Mouse (Mus musculus) mouse embryonic stem cell (cell line): ENCODE results near the gene Cuedc2.

Experiments used
- in situ Hi-C, 2 experiments: fragments of 300-500 bp; cut with MboI; formaldehyde crosslinking; loops; 1 replicate in 1 of 2; 3 replicates in 1 of 2; pipeline ENCODE4 v1.14.3; 2019 to 2020; ENCODE audit warnings: low sequenced_read_pairs in 2 of 2, low pct_unique_long_range_greater_than_20kb in 1 of 2, mixed read lengths in 1 of 2; ENCODE audit not compliant: unreplicated experiment in 1 of 2

Cuedc2 gene

DNA sequence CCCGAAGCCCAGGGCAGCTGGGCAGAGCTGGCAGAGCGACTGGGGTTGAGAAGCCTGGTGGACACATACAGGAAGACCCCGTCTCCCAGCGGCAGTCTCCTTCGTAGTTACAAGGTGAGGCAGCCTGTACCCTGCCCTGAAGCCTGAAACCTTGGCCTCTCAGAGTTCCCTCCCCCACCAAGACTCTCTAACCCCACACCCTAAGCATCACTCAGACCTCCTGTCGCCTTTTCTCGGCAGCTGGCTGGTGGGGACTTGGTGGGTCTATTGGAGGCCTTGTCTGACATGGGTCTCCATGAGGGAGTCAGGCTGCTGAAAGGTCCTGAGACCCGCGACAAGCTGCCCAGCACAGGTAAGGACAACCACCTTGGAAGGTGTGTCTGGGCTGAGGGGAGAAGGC is 27.2 kb downstream of the Cuedc2 start:
- in situ Hi-C loops, result no loop called here

DNA sequence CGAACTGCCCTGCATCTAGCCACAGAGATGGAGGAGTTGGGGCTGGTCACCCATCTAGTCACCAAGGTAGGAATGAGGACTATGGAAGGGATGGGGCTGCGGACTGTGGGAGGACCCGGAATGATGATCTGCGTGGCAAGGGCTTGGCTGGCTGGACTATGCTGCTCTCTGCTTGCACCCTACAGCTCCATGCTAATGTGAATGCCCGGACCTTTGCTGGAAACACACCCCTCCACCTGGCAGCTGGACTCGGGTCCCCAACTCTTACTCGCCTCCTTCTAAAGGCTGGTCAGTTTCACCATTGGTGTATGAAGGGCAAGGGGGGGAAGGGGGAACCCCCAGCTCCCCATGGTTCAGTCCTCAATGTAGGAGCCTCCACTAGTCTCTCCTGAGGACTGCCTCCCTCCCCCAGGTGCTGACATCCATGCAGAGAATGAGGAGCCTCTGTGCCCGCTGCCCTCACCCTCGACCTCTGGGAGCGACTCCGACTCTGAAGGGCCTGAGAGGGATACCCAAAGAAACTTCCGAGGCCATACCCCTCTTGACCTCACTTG is 28.1 kb downstream of the Cuedc2 start:
- in situ Hi-C loops, result no loop called here

DNA sequence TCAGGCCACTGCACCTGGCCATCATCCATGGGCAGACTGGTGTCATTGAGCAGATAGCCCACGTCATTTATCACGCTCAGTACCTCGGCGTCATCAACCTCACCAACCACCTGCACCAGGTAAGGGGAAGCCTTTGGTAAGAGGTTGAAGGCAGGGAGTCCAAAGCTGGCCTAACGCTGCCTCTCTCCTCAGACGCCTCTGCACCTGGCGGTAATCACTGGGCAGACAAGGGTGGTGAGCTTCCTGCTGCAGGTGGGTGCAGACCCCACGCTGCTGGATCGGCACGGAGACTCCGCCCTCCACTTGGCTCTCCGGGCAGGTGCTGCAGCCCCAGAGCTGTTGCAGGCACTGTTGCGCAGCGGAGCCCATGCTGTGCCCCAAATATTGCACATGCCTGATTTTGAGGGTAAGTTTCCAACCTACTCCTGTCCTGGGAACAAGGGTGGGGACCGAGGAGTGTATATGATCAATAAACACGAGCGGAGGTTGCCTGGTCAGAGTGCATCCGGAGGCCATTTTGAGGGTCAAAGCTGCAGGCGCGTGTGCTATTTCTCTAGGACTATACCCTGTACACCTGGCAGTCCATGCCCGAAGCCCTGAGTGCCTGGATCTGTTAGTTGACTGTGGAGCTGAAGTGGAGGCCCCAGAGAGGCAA is 28.7 kb downstream of the Cuedc2 start:
- in situ Hi-C loops, result loop anchor here in 1 of 2 experiments (10.0 kb wide), 1 partner anchor 175 kb away; the partner anchor contains the start of gene Elovl3

DNA sequence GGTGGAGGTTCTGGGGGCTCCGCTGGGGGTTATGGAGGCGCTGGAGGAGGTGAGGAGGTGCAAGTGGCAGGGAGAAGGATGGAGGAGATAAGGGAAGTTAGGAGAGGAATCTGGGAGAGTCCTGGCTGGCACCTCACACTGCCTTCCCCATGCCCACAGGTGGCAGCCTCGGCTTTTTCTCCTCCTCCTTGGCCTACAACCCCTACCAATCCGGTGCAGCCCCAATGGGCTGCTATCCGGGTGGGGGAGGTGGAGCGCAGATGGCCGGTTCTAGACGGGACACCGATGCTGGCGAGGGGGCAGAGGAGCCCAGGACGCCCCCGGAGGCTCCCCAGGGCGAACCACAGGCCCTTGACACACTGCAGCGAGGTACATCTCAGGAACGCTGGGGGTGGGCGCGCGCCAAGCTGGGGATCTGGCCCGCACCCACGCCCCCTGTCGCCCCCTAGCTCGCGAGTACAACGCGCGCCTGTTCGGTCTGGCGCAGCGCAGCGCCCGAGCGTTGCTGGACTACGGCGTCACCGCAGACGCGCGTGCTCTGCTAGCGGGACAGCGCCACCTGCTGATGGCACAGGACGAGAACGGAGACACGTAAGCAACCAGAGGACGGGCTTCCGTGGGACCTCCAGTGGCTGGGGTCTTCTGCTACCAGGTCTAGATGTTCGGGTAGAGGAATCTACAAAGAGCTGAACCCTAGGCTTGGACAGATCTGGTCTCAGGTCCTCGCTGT is 29.6 kb downstream of the Cuedc2 start:
- in situ Hi-C loops, result loop anchor here in 1 of 2 experiments (10.0 kb wide), 1 partner anchor 174 kb away; the partner anchor contains the start of gene Elovl3

DNA sequence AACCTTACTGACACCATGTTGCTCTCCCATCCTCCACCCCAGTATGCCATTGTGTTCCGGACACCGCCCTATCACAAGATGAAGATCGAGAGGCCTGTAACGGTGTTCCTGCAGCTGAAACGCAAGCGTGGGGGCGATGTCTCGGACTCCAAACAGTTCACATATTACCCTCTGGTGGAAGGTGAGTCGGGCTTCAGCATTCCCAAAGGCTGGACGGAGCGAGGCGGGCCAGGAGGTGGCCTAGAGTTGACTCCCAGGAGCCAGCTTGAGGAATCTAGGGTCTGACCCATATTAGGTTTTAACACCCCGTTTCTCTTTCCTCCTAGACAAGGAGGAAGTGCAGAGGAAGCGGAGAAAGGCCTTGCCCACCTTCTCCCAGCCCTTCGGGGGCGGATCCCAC is 30.2 kb downstream of the Cuedc2 start:
- in situ Hi-C loops, result loop anchor here in 1 of 2 experiments (10.0 kb wide), 1 partner anchor 174 kb away; the partner anchor contains the start of gene Elovl3

DNA sequence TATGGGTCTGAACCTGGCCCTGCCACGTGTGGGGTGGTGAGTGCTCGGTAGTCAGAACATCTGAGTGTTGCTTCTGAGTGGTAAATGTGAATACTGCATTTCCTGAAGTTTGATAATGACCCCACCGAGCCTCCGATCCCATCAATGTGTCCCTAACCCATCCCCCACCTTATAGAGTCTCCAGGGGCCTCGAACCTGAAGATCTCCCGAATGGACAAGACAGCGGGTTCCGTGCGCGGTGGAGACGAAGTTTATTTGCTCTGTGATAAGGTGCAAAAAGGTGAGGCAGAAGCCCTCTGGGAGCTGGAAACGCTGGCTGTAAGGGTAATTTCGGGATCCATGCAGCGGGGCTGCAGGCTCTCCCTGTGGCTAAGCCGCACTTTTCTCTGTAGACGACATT is 30.7 kb downstream of the Cuedc2 start:
- in situ Hi-C loops, result loop anchor here in 1 of 2 experiments (10.0 kb wide), 1 partner anchor 173 kb away; the partner anchor contains the start of gene Elovl3

DNA sequence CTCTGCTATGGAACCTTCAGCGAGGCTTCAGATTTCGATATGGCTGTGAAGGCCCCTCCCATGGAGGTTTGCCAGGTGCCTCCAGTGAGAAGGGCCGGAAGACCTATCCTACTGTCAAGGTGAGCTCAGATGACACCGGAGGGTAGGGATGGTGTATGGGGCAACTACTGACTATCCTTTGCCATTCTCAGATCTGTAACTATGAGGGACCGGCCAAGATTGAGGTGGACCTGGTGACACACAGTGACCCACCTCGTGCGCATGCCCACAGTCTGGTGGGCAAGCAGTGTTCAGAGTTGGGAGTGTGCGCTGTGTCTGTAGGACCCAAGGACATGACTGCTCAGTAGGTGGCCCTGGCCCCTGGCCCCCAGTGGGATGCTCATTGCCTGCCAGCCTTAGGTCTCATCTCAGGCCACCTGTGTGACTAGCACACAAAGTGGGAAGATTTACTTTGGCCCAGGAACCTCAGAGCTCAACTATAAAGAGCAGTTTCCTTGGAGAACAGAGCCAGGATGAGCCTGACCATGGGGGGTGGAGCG is 31.7 kb downstream of the Cuedc2 start:
- in situ Hi-C loops, result loop anchor here in 1 of 2 experiments (10.0 kb wide), 1 partner anchor 172 kb away; the partner anchor contains the start of gene Elovl3

DNA sequence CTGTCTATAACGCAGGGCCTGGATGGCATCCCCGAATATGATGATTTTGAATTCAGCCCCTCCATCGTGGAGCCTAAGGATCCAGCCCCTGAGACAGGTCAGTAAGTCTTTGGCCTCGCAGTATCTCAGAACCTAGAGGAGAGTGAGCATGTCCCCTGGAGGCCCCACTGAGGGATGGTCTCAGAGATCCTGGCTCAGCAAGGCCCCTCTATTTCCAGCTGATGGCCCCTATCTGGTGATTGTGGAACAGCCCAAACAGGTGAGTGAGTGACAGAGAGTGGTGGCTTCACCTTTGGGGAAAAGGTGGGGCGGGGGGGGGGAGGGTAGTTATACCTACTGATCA is 32.3 kb downstream of the Cuedc2 start:
- in situ Hi-C loops, result loop anchor here in 1 of 2 experiments (10.0 kb wide), 1 partner anchor 171 kb away; the partner anchor contains the start of gene Elovl3

DNA sequence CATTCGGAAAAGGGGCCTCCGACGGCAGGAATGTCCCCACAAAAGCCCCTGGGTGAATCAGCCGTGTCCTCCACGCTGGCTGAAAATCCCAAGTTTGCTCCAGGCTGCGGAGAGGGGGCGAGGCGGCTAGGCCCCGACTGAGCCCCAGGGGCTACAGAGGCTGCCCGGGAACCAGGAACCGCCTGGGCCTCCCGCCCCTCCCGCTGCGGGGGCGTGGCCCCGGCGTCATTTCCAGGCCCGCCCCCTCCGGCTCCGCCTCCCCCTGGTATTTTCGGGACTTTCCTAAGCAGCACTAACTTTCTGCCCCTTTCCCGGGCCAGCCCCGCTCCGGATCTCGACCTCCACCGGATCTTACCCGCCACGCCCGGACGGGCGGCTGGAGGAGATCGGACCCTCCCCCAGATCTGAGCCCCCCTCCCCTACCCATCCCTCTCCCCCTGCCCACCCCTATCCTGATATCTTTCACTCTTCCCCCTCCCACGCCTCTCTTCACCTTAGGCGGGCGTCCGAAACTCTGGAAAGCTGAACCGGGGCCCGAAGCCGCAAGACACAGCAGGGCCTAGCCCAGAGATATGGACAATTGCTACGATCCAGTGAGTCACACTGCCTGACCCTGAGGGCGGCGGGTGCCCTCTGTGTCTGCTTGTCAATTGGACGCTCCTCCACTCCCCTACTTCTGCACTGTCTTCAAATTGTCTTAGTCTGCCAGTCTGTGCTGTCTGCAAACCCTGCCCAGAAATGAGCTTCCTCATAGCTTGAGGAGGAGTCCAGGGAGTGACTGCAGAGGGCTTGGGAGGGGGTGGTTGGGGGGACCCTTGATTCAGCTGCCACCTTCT is 32.9 kb downstream of the Cuedc2 start:
- in situ Hi-C loops, result loop anchor here in 1 of 2 experiments (10.0 kb wide), 1 partner anchor 171 kb away; the partner anchor contains the start of gene Elovl3

DNA sequence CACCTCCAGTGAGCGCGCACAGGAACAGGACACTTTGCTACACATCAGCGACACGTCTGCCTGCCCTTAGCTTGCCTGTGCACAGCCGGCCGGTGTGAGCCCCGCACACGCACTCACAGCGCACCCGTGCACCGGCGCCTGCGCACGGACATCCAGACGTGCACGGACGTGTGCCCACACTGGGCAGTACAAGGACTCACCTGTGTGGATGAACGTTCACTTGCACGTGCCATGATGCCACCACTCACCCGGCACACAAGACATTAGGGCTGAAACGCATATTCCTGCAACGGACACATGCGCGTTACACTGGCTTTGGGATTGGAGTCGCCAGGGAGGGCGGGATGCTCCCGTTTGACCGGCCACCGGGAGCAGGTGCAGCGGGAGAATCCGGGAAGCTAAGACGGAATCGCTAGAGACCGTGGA is 33.6 kb downstream of the Cuedc2 start:
- in situ Hi-C loops, result loop anchor here in 1 of 2 experiments (10.0 kb wide), 1 partner anchor 170 kb away; the partner anchor contains the start of gene Elovl3

DNA sequence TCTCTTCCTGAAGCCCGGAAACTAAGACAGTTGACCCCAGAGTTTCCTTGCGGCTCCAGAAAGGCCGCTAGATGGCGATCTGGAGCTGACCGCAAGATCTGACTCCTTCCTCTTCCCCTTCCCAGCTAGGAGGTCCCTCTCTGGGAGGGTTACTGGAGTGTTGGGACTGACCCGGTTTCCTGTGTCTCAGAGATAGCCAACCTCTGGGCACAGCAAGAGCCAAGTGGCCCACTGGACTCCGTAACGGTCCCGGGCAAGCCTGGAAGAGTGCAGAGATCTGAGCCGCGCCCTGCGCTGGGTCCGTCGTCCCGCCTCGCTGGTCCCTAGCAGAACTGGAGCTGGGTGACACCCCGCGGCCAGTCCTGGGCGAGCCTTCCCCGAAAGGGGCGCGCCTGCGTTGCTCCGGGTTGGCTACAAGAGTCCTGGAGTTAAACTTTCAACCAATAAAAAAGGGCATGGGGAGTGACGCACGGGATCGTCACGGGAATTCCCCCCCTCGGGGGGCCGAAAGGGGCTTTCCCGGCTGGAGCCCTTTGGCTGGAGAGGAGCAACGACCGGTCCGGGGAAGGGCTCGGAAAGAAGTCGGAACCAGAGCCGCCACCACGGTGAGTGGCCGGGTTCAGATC is 34.2 kb downstream of the Cuedc2 start, which contains the start of gene Nfkb2:
TSS of gene Nfkb2 (plus strand) at position 105 of the 626 bp plus-strand sequence.
- in situ Hi-C loops, result loop anchor here in 1 of 2 experiments (10.0 kb wide), 1 partner anchor 170 kb away; the partner anchor contains the start of gene Elovl3

DNA sequence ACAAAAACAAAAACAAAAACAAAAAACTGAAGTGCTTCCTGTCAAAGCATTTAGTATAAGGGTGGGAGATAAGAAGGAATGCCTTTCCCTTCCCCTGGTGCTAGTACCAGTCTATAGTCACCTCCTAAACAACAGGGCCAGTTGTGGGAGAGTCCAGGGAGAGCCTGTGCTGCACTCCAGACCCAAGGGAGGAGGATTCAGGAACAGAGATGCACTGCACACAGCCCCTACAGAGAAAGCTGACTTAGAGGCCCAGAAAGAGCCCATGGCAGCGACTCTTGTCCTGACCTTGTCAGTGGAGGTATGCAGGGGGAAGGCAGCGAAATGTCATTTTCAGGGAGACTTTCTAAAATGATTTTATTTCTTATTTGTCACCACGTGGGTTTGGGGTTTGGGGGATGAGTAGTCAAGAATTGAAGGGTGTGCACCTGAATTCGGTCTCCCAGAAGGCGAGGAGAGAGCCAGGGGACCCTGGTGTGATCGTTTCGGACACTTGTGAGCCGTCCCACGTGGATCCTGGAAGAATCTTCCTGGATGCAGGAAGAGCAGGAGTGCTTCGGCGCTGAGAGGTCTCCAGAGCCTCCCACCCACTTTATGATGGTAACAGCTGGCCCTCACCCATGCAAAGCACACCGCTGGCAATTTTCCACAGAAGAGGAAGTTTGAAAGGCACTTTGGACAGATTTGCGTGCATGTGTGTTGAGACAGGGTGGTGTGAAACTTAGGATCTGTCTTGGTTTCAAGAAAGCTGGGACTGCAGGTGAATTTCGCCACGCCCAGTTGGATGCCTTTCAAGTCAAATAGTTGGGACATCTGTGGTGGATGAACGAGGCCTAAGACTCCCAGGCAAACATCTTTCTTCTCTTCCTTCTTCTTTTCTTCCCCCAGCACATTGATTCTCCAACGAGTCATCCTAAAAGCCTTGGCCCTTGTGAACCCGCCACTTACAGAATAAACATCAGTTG is 35.0 kb downstream of the Cuedc2 start:
- in situ Hi-C loops, result loop anchor here in 1 of 2 experiments (10.0 kb wide), 1 partner anchor 169 kb away; the partner anchor contains the start of gene Elovl3

DNA sequence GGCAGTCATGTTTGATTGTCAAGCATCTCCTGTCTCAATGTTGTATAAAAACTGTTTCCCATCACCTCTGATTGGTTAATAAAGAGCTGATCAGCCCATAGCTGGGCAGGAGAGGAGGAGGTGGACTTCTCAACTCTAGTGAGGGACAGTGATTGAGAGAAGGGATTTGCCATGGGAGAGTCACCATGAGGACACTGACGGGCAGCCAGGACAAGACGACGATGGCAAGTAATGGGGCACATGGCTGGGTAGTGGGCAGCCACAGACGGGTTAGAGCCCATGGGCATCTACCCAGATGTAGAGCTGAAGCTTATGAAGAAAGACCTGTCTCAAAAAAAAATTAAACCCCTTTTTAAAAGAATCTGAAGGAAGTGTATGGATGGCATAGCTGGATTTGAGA is 36.0 kb downstream of the Cuedc2 start:
- in situ Hi-C loops, result loop anchor here in 1 of 2 experiments (10.0 kb wide), 1 partner anchor 168 kb away; the partner anchor contains the start of gene Elovl3

DNA sequence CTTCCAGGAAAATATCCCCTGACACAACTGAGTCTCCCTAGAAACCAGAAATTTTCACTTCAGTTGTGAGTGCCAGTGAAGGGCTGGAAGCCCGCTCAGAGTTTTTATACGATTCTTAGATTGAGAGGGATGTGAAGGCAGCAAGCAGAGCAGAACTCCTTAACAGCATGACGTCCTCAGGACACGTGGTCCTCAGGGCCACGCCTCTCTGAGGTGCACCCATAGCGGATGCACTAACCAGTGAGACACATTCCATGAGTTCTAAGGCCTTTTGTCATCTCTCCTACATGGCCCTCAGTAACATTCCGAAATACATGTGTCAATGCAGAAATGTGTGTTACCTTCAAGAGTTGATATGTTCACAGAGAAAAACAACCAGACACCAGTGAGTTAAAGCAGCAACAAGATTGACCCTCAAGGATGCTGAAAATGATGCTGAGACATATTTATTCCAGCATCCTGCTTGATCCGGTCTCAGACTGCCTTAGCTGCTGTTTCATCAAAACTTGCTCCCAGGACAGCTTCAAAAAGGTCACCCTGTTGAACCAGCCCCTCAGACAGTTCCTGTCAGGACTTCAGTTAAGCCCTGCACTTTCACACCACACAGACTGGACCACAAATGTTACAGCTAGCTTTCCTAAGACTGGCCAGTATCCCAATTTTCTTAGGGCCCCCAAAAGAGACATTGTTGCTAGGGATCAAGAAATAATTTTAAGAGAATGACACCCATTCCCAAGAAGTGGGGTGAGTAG is 38.0 kb downstream of the Cuedc2 start:
- in situ Hi-C loops, result loop anchor here in 1 of 2 experiments (10.0 kb wide), 1 partner anchor 166 kb away; the partner anchor contains the start of gene Elovl3

DNA sequence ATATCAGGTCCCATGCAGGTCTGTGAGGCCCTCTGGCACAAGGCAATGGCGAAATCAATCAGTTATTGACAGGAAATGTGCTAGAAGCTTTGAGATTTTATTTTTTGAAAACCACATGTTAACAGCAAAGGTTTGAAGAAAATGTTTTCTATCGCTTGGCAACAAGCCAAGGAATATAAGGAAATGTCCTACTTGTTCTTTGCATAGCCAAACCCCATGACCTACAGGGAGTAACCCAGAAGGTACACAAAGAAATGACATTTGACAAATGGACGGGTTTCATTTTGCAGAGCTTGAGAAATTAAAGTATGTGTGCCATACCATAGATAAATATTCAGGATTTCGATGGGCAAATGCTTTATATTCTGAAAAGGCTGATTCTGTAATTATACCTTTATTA is 41.6 kb downstream of the Cuedc2 start:
- in situ Hi-C loops, result no loop called here
